Mouse (Mus musculus): ENCODE measurements around the gene Pgs1. TPM values are rescaled to one million over a fixed set of nuclear protein-coding genes. Genes with fewer than 3 reads are reported as not detected.

Gene Pgs1
- polyA plus RNA-seq, 1 experiment from 2014 or later, result 51.9 TPM

GRCm38 (mm10) chr11:117965561-117965981, 20.5 kb upstream of the Pgs1 start:
- Histone ChIP-seq H3K4me1 (replicated peaks) (peaks cover 94% of the 10 kb centered on the region), H3K4me3 (peak overlapping the region; percentile 65), H3K9me3 (no peaks in the 10 kb centered on the region), H3K36me3 (peaks cover 18% of the 10 kb centered on the region), H3K27ac (peak overlapping the region; percentile 86), H3K27me3 (ENCODE audit: insufficient read depth, poor library complexity, severe bottlenecking) (peaks cover 58% of the 10 kb centered on the region)
- WGBS, result 11% methylated on average over 9 of the region's 9 CpGs
- DNase-seq (ENCODE audit: low spot score), result peak; percentile 25

- WGBS, result 31% methylated on average over 7 of the region's 7 CpGs
- peaks cover 97% of the 10 kb centered on the region for H3K4me1 ChIP-seq (replicated peaks)
- H3K9me3 ChIP-seq, result no peaks in the 10 kb centered on the region
- H3K27me3 ChIP-seq (ENCODE audit: insufficient read depth, poor library complexity, severe bottlenecking), result peaks cover 64% of the 10 kb centered on the region
- peaks cover 18% of the 10 kb centered on the region for H3K36me3 ChIP-seq
- H3K27ac ChIP-seq, result peak overlapping the region; percentile 95
- peak overlapping the region; percentile 65 for H3K4me3 ChIP-seq
- no peak for DNase-seq (ENCODE audit: low spot score)
Observed at GRCm38 (mm10) chr11:117966506-117967100, 19.5 kb upstream of the Pgs1 start.

- H3K36me3 ChIP-seq, result peaks cover 18% of the 10 kb centered on the region
- no peaks in the 10 kb centered on the region for H3K9me3 ChIP-seq
- H3K27me3 ChIP-seq (ENCODE audit: insufficient read depth, poor library complexity, severe bottlenecking), result peaks cover 65% of the 10 kb centered on the region
- peaks cover 96% of the 10 kb centered on the region for H3K4me1 ChIP-seq (replicated peaks)
- WGBS, result 3% methylated on average over 34 of the region's 34 CpGs
- DNase-seq (ENCODE audit: low spot score), result peak; percentile 26
- H3K4me3 ChIP-seq, result peak overlapping the region; percentile 65
- peak overlapping the region; percentile 95 for H3K27ac ChIP-seq
Observed at GRCm38 (mm10) chr11:117967249-117968015, 18.7 kb upstream of the Pgs1 start.

- H3K27me3 ChIP-seq (ENCODE audit: insufficient read depth, poor library complexity, severe bottlenecking), result peaks cover 72% of the 10 kb centered on the region
- H3K4me1 ChIP-seq (replicated peaks), result peaks cover 96% of the 10 kb centered on the region
- H3K27ac ChIP-seq, result peak overlapping the region; percentile 95
- peak overlapping the region; percentile 65 for H3K4me3 ChIP-seq
- peak; percentile 65 for DNase-seq (ENCODE audit: low spot score)
- H3K36me3 ChIP-seq, result peaks cover 18% of the 10 kb centered on the region
- WGBS, result 0% methylated on average over 64 of the region's 64 CpGs
- H3K9me3 ChIP-seq, result no peaks in the 10 kb centered on the region
Observed at GRCm38 (mm10) chr11:117968016-117968671, 17.9 kb upstream of the Pgs1 start.

- peak overlapping the region; percentile 95 for H3K27ac ChIP-seq
- H3K4me3 ChIP-seq, result peak overlapping the region; percentile 65
- peaks cover 18% of the 10 kb centered on the region for H3K36me3 ChIP-seq
- no peak for DNase-seq (ENCODE audit: low spot score)
- peaks cover 96% of the 10 kb centered on the region for H3K4me1 ChIP-seq (replicated peaks)
- no peaks in the 10 kb centered on the region for H3K9me3 ChIP-seq
- H3K27me3 ChIP-seq (ENCODE audit: insufficient read depth, poor library complexity, severe bottlenecking), result peaks cover 78% of the 10 kb centered on the region
- under 1% methylated on average over 34 of the region's 34 CpGs for WGBS
Observed at GRCm38 (mm10) chr11:117968716-117969099, 17.4 kb upstream of the Pgs1 start.

- Histone ChIP-seq H3K36me3 (peaks cover 18% of the 10 kb centered on the region), H3K27me3 (ENCODE audit: insufficient read depth, poor library complexity, severe bottlenecking) (peaks cover 76% of the 10 kb centered on the region), H3K4me3 (peak overlapping the region; percentile 65), H3K9me3 (no peaks in the 10 kb centered on the region), H3K4me1 (replicated peaks) (peaks cover 96% of the 10 kb centered on the region), H3K27ac (peak overlapping the region; percentile 95)
- WGBS, result under 1% methylated on average over 65 of the region's 65 CpGs
- DNase-seq (ENCODE audit: low spot score), result peak; percentile 96
Observed at GRCm38 (mm10) chr11:117969100-117969944, 16.8 kb upstream of the Pgs1 start.

GRCm38 (mm10) chr11:117969945-117970872, 15.9 kb upstream of the Pgs1 start, which contains the start of gene Socs3:
TSS of gene Socs3 (minus strand) at chr11:117970047.
- Histone ChIP-seq H3K4me3 (peak within 1 kb of the TSS; percentile 65), H3K4me1 (replicated peaks) (peaks cover 96% of the 10 kb centered on the region), H3K36me3 (peaks cover 18% of the 10 kb centered on the region), H3K9me3 (no peaks in the 10 kb centered on the region), H3K27ac (peak within 1 kb of the TSS; percentile 95), H3K27me3 (ENCODE audit: insufficient read depth, poor library complexity, severe bottlenecking) (peaks cover 67% of the 10 kb centered on the region)
- peak; percentile 91 for DNase-seq (ENCODE audit: low spot score)
- 13% methylated on average over 21 of the region's 21 CpGs for WGBS

GRCm38 (mm10) chr11:117971100-117971499, 15.0 kb upstream of the Pgs1 start:
- 69% methylated on average over 6 of the region's 6 CpGs for WGBS
- Histone ChIP-seq H3K27me3 (ENCODE audit: insufficient read depth, poor library complexity, severe bottlenecking) (peaks cover 58% of the 10 kb centered on the region), H3K36me3 (peaks cover 17% of the 10 kb centered on the region), H3K4me3 (no peak overlapping the region), H3K27ac (peak overlapping the region; percentile 95; the same call in 1 of the 2 replicates), H3K4me1 (replicated peaks) (peaks cover 96% of the 10 kb centered on the region), H3K9me3 (no peaks in the 10 kb centered on the region)
- no peak for DNase-seq (ENCODE audit: low spot score)

GRCm38 (mm10) chr11:117971646-117972242, 14.3 kb upstream of the Pgs1 start:
- Histone ChIP-seq H3K27me3 (ENCODE audit: insufficient read depth, poor library complexity, severe bottlenecking) (peaks cover 52% of the 10 kb centered on the region), H3K27ac (peak overlapping the region; percentile 45; the same call in 1 of the 2 replicates), H3K9me3 (no peaks in the 10 kb centered on the region), H3K36me3 (peaks cover 11% of the 10 kb centered on the region), H3K4me3 (no peak overlapping the region), H3K4me1 (replicated peaks) (peaks cover 96% of the 10 kb centered on the region)
- 51% methylated on average over 2 of the region's 2 CpGs for WGBS
- DNase-seq (ENCODE audit: low spot score), result no peak

- no peak for DNase-seq (ENCODE audit: low spot score)
- 58% methylated on average over 11 of the region's 11 CpGs for WGBS
- Histone ChIP-seq H3K27me3 (ENCODE audit: insufficient read depth, poor library complexity, severe bottlenecking) (peaks cover 40% of the 10 kb centered on the region), H3K4me3 (no peak overlapping the region), H3K36me3 (no peaks in the 10 kb centered on the region), H3K9me3 (no peaks in the 10 kb centered on the region), H3K27ac (peak overlapping the region; percentile 93), H3K4me1 (replicated peaks) (peaks cover 94% of the 10 kb centered on the region)
Observed at GRCm38 (mm10) chr11:117972656-117973558, 13.2 kb upstream of the Pgs1 start.

Data from hindbrain, embryonic 10.5 days (tissue).